13 mouse cellular contexts compared by ENCODE assay signal in genomic region chr14:61611766-61612165, GRCm38 (mm10).
"Had no signal": no experiment of that assay in that cellular context is flagged by ENCODE, and none has a peak within 500 bp of the region (broad histone marks: within the 10 kb centered on the region; RNA-seq: fewer than 3 reads in every experiment).

No protein-coding gene starts in this region.

- H3K4me2 ChIP-seq: limb, embryonic 15.5 days; midbrain, embryonic 12.5 days; neural tube, embryonic 13.5 days had no signal

- DNase-seq: lung, adult 18-20 months; retina, postnatal 1 day; right cerebral cortex, postnatal 4 days; spleen, adult 18-20 months; thymus, adult 18-20 months; thymus, postnatal 14 days had no signal

- ATAC-seq: intestine, embryonic 16.5 days; midbrain, embryonic 16.5 days had no signal

- H3K27ac ChIP-seq: left cerebral cortex, adult 2 months; limb, embryonic 15.5 days; liver, embryonic 14.5 days; midbrain, embryonic 12.5 days; neural tube, embryonic 13.5 days had no signal

- H3K27me3 ChIP-seq: limb, embryonic 15.5 days; midbrain, embryonic 12.5 days; neural tube, embryonic 13.5 days had no signal

- H3K9me3 ChIP-seq: limb, embryonic 15.5 days; midbrain, embryonic 12.5 days; neural tube, embryonic 13.5 days had no signal

- H3K4me3 ChIP-seq: left cerebral cortex, adult 2 months; limb, embryonic 15.5 days; midbrain, embryonic 12.5 days; neural tube, embryonic 13.5 days had no signal

- H3K9ac ChIP-seq: limb, embryonic 15.5 days; liver, embryonic 14.5 days; midbrain, embryonic 12.5 days; neural tube, embryonic 13.5 days had no signal

- H3K4me1 ChIP-seq: limb, embryonic 15.5 days; midbrain, embryonic 12.5 days; neural tube, embryonic 13.5 days had no signal
